ENCODE assay signal across 34 mouse cellular contexts in the genomic region with DNA sequence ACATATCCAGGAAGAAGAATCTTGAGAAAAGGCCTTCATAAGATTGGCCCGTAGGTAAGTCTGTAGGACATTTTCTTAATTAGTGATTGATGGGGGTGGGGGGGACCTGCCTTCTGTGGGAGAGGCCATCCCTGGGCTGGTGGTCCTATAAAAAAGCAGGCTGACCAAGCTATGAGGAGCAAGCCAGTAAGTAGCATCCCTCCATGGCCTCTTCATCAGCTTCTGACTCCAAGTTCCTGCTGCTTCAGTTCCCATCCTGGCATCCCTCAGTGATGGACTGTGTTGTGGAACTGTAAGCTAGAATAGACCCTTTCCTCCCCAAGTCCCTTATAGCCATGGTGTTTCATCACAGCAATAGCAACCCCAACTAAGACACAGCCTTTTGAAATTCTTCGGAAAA. TPM values are rescaled to one million over a fixed set of nuclear protein-coding genes. Genes with fewer than 3 reads are reported as not detected.
"Had no signal": no experiment of that assay in that cellular context is flagged by ENCODE, and none has a peak within 500 bp of the region (broad histone marks: within the 10 kb centered on the region; RNA-seq: fewer than 3 reads in every experiment).

No protein-coding gene starts in this region.

- ATAC-seq: liver, embryonic 12.5 days; liver, postnatal 0 days; lung, postnatal 0 days; midbrain, embryonic 13.5 days; midbrain, embryonic 15.5 days; midbrain, embryonic 16.5 days had no signal

- H3K36me3 ChIP-seq: limb, embryonic 10.5 days; limb, embryonic 12.5 days; limb, embryonic 13.5 days; limb, embryonic 15.5 days; liver, embryonic 12.5 days; liver, embryonic 13.5 days; liver, embryonic 15.5 days; lung, embryonic 15.5 days; midbrain, embryonic 10.5 days; midbrain, embryonic 12.5 days; midbrain, embryonic 13.5 days; midbrain, embryonic 15.5 days; neural tube, embryonic 12.5 days had no signal

- H3K27me3 ChIP-seq: limb, embryonic 12.5 days; limb, embryonic 13.5 days; limb, embryonic 15.5 days; liver, embryonic 12.5 days; liver, embryonic 13.5 days; liver, embryonic 15.5 days; lung, embryonic 15.5 days; midbrain, embryonic 12.5 days; midbrain, embryonic 13.5 days; midbrain, embryonic 15.5 days; neural tube, embryonic 12.5 days had no signal

- DNase-seq: left cerebral cortex, postnatal 4 days; liver; liver, embryonic 13.5 days; liver, postnatal 0 days; lung, adult 18-20 months; lung, adult 2 months; lung, embryonic 14.5 days; lung, postnatal 10 days; lung, postnatal 14 days; lung, postnatal 36 days; lung, postnatal 4 days; midbrain, embryonic 14.5 days had no signal

- H3K4me1 ChIP-seq: liver, embryonic 12.5 days; liver, embryonic 13.5 days; liver, embryonic 15.5 days; midbrain, embryonic 15.5 days; neural tube, embryonic 12.5 days had no signal

- H3K9ac ChIP-seq: limb, embryonic 12.5 days; limb, embryonic 13.5 days; limb, embryonic 15.5 days; liver, embryonic 12.5 days; liver, embryonic 13.5 days; liver, embryonic 14.5 days; liver, embryonic 15.5 days; liver, postnatal 0 days; lung, embryonic 14.5 days; lung, embryonic 15.5 days; midbrain, embryonic 12.5 days; midbrain, embryonic 13.5 days; midbrain, embryonic 15.5 days; neural tube, embryonic 12.5 days had no signal

- H3K4me2 ChIP-seq: limb, embryonic 12.5 days; limb, embryonic 13.5 days; limb, embryonic 15.5 days; liver, embryonic 11.5 days; liver, embryonic 12.5 days; liver, embryonic 13.5 days; liver, embryonic 15.5 days; lung, embryonic 14.5 days; lung, embryonic 15.5 days; midbrain, embryonic 11.5 days; midbrain, embryonic 12.5 days; midbrain, embryonic 13.5 days; midbrain, embryonic 15.5 days; neural tube, embryonic 12.5 days had no signal

- H3K27ac ChIP-seq: limb, embryonic 10.5 days; limb, embryonic 12.5 days; limb, embryonic 13.5 days; limb, embryonic 15.5 days; liver, embryonic 12.5 days; liver, embryonic 13.5 days; liver, embryonic 14.5 days; liver, embryonic 15.5 days; lung, embryonic 15.5 days; macrophage; midbrain, embryonic 10.5 days; midbrain, embryonic 12.5 days; midbrain, embryonic 13.5 days; midbrain, embryonic 15.5 days; neural tube, embryonic 12.5 days had no signal

- H3K9me3 ChIP-seq: limb, embryonic 10.5 days; limb, embryonic 12.5 days; limb, embryonic 13.5 days; limb, embryonic 15.5 days; liver, embryonic 12.5 days; liver, embryonic 13.5 days; liver, embryonic 15.5 days; lung, embryonic 15.5 days; midbrain, embryonic 10.5 days; midbrain, embryonic 12.5 days; midbrain, embryonic 13.5 days; midbrain, embryonic 15.5 days; neural tube, embryonic 12.5 days had no signal

- H3K4me3 ChIP-seq: limb, embryonic 10.5 days; limb, embryonic 12.5 days; limb, embryonic 13.5 days; limb, embryonic 15.5 days; liver, embryonic 12.5 days; liver, embryonic 13.5 days; liver, embryonic 15.5 days; lung, embryonic 15.5 days; megakaryocyte, embryonic 14.5 days; midbrain, embryonic 10.5 days; midbrain, embryonic 12.5 days; midbrain, embryonic 13.5 days; midbrain, embryonic 15.5 days; myocyte; neural tube, embryonic 12.5 days had no signal

RNA-seq across cellular contexts. Expression of gene Col6a2, which starts 16.5 kb away (rescaled TPM):
- total RNA-seq: megakaryocyte progenitor cell, adult 5-6 weeks; monocyte, adult 5-6 weeks had no signal
